Mouse (Mus musculus) megakaryocyte-erythroid progenitor cell, adult 5-6 weeks (primary cell): ENCODE measurements around the gene Polg2. TPM values are rescaled to one million over a fixed set of nuclear protein-coding genes. Genes with fewer than 3 reads are reported as not detected.
"Not testable (repeated sequence)": the region's sequence is repeated elsewhere in the genome, so short reads cannot be mapped to it uniquely, and the experiment has no call there.

Source experiments
- ATAC-seq: replicated peaks from 2 replicates; pipeline ENCODE4 v1.8.0; 2016; ENCODE audit warnings: mild to moderate bottlenecking, inconsistent platforms; ENCODE audit not compliant: severe bottlenecking, poor library complexity, low FRiP score, low TSS enrichment
- total RNA-seq, 2 experiments: library from RNA; stranded (forward) in 1 of 2; stranded (reverse) in 1 of 2; fragments of 200-1000, 215-1000 nt in 1 of 2; fragments of >200 nt in 1 of 2; fragmentation: Nextera tagmentation in 1 of 2; gene quantifications; 2 replicates each; pipeline ENCODE4 v1.2.3; 2014 to 2017

The Polg2 gene
- total RNA-seq, 2 experiments from 2014 or later = 6.8 to 18.1 TPM

GRCm38 (mm10) chr11:106795679-106796078 lies 16.3 kb upstream of the Polg2 start:
- ATAC-seq = no peak

- ATAC-seq = no peak
Observed at GRCm38 (mm10) chr11:106793846-106794245, 14.5 kb upstream of the Polg2 start.

GRCm38 (mm10) chr11:106789649-106790048 lies 10.3 kb upstream of the Polg2 start:
- no peak for ATAC-seq

GRCm38 (mm10) chr11:106788775-106789459 lies 9.6 kb upstream of the Polg2 start, which contains the start of the genes Ddx5 and Cep95:
Gene Ddx5 (minus strand): TSS chr11:106789185.
Gene Cep95 (plus strand): TSS chr11:106789252.
- ATAC-seq = peak; percentile 80

GRCm38 (mm10) chr11:106788026-106788774 lies 8.9 kb upstream of the Polg2 start:
- ATAC-seq = peak; percentile 55

- peak; percentile 9 for ATAC-seq
Observed at GRCm38 (mm10) chr11:106787131-106788025, 8.0 kb upstream of the Polg2 start.

- no peak for ATAC-seq
Observed at GRCm38 (mm10) chr11:106785043-106785442, 5.7 kb upstream of the Polg2 start.

GRCm38 (mm10) chr11:106784476-106784875 lies 5.1 kb upstream of the Polg2 start:
- ATAC-seq = no peak

GRCm38 (mm10) chr11:106782841-106783764 lies 3.8 kb upstream of the Polg2 start:
- no peak for ATAC-seq

GRCm38 (mm10) chr11:106782271-106782670 lies 2.9 kb upstream of the Polg2 start:
- not testable (repeated sequence) for ATAC-seq

GRCm38 (mm10) chr11:106780590-106781220 lies 1.4 kb upstream of the Polg2 start:
- no peak for ATAC-seq

- no peak; the same call in 1 of the 2 replicates for ATAC-seq
Observed at GRCm38 (mm10) chr11:106780089-106780425, 720 bp upstream of the Polg2 start.

- peak; percentile 39 for ATAC-seq
Observed at GRCm38 (mm10) chr11:106778589-106779387, 549 bp downstream of the Polg2 start.

GRCm38 (mm10) chr11:106778132-106778531 lies 1.2 kb downstream of the Polg2 start:
- no peak for ATAC-seq

GRCm38 (mm10) chr11:106777395-106777794 lies 1.9 kb downstream of the Polg2 start:
- no peak for ATAC-seq

- ATAC-seq = no peak
Observed at GRCm38 (mm10) chr11:106776960-106777359, 2.4 kb downstream of the Polg2 start.

- no peak for ATAC-seq
Observed at GRCm38 (mm10) chr11:106773061-106773460, 6.3 kb downstream of the Polg2 start.
